Mouse (Mus musculus) cerebellum, adult 11 months (tissue): ENCODE results near the gene Xpo4.

Source experiments
- DNase-seq: peaks from one replicate; pipeline ENCODE4 v3.0.0; 2022

Xpo4 gene

GRCm38 (mm10) chr14:57606663-57607365 is 58.4 kb downstream of the Xpo4 start:
- DNase-seq = no peak

GRCm38 (mm10) chr14:57593279-57593678 is 72.0 kb downstream of the Xpo4 start:
- DNase-seq = no peak

- DNase-seq = no peak
Measured at GRCm38 (mm10) chr14:57591830-57592229, 73.4 kb downstream of the Xpo4 start.

- DNase-seq = no peak
Measured at GRCm38 (mm10) chr14:57576364-57577060, 88.7 kb downstream of the Xpo4 start.

GRCm38 (mm10) chr14:57574792-57575587 is 90.2 kb downstream of the Xpo4 start:
- DNase-seq = no peak

- peak; percentile 96 for DNase-seq
Measured at GRCm38 (mm10) chr14:57571155-57572133, 93.8 kb downstream of the Xpo4 start, which contains the start of gene Eef1akmt1. Gene Eef1akmt1 (minus strand): TSS chr14:57571612.

GRCm38 (mm10) chr14:57565626-57566025 is 99.6 kb downstream of the Xpo4 start:
- no peak for DNase-seq

- DNase-seq = no peak
Measured at GRCm38 (mm10) chr14:57556922-57557321, 108.3 kb downstream of the Xpo4 start.

GRCm38 (mm10) chr14:57555471-57556070 is 109.7 kb downstream of the Xpo4 start:
- DNase-seq = no peak

- no peak for DNase-seq
Measured at GRCm38 (mm10) chr14:57554434-57554833, 110.8 kb downstream of the Xpo4 start.

- DNase-seq = no peak
Measured at GRCm38 (mm10) chr14:57552945-57553344, 112.3 kb downstream of the Xpo4 start.

GRCm38 (mm10) chr14:57547062-57547461 is 118.2 kb downstream of the Xpo4 start:
- DNase-seq = no peak

- no peak for DNase-seq
Measured at GRCm38 (mm10) chr14:57546557-57547021, 118.6 kb downstream of the Xpo4 start.

- no peak for DNase-seq
Measured at GRCm38 (mm10) chr14:57546131-57546530, 119.1 kb downstream of the Xpo4 start.

GRCm38 (mm10) chr14:57545526-57545925 is 119.7 kb downstream of the Xpo4 start:
- DNase-seq = no peak

- DNase-seq = no peak
Measured at GRCm38 (mm10) chr14:57543420-57544039, 121.7 kb downstream of the Xpo4 start.

GRCm38 (mm10) chr14:57542231-57542630 is 123.0 kb downstream of the Xpo4 start:
- no peak for DNase-seq

GRCm38 (mm10) chr14:57540683-57541082 is 124.5 kb downstream of the Xpo4 start:
- DNase-seq = no peak

- no peak for DNase-seq
Measured at GRCm38 (mm10) chr14:57537261-57538015, 127.8 kb downstream of the Xpo4 start.

- no peak for DNase-seq
Measured at GRCm38 (mm10) chr14:57536820-57537219, 128.4 kb downstream of the Xpo4 start.
